Mouse (Mus musculus) layer of hippocampus, postnatal 10 days (tissue): ENCODE results near the gene Ttc39d. TPM values are rescaled to one million over a fixed set of nuclear protein-coding genes. Genes with fewer than 3 reads are reported as not detected.

Experiments
- DNase-seq, 2 experiments: peaks; one replicate each; pipeline ENCODE4 v3.0.0; 2021; ENCODE audit warnings: low spot score in 2 of 2
- total RNA-seq, 2 experiments: library from RNA; stranded (reverse); gene quantifications; 2 replicates each; pipeline ENCODE4 v1.2.3; 2021

Gene Ttc39d
- total RNA-seq, 2 experiments from 2014 or later = 0.16 to 0.22 TPM

GRCm38 (mm10) chr17:80255208-80255607 is 47.9 kb downstream of the Ttc39d start:
- no peak for DNase-seq

GRCm38 (mm10) chr17:80267065-80267464 is 59.8 kb downstream of the Ttc39d start:
- DNase-seq = no peak

Other genes with a start within 250 kb of the Ttc39d start
- gene Hnrnpll, start 145.1 kb upstream of the Ttc39d start, total RNA-seq = 10 to 100 TPM; 68.6 to 74.6 TPM
- 1 to 10 TPM; 2.9 to 3.7 TPM for gene Galm, start 80.0 kb upstream of the Ttc39d start, total RNA-seq
- gene Srsf7, start 153 bp upstream of the Ttc39d start, total RNA-seq = 100 to 1,000 TPM; 122 to 141 TPM
- 1 to 10 TPM; 5.1 to 6.8 TPM for gene Gemin6, start 17.0 kb downstream of the Ttc39d start, total RNA-seq
- 10 to 100 TPM; 18.5 to 21.9 TPM for gene Morn2, start 82.7 kb downstream of the Ttc39d start, total RNA-seq
- 10 to 100 TPM; 54.2 to 59.1 TPM for gene Dhx57, start 83.0 kb downstream of the Ttc39d start, total RNA-seq
- 1 to 10 TPM; 2.4 to 2.6 TPM for gene Arhgef33, start 99.9 kb downstream of the Ttc39d start, total RNA-seq
- 1 to 10 TPM in 1 of 2 experiments, not detected in 1; 4.9 TPM for gene Gm10190, start 166.1 kb downstream of the Ttc39d start, total RNA-seq